Mouse (Mus musculus) hindbrain, embryonic 10.5 days (tissue): Measurements from ENCODE around the gene Gm21973. TPM values are rescaled to one million over a fixed set of nuclear protein-coding genes. Genes with fewer than 3 reads are reported as not detected.

ENCODE experiments used
- DNase-seq: peaks from one replicate; pipeline ENCODE4 v3.0.0-alpha.2; 2017; ENCODE audit warnings: low spot score
- H3K27ac ChIP-seq: fragments of 300-500 bp; sonication (generic); 2 replicates; pipeline ENCODE4 v1.5.1; 2016; ENCODE audit warnings: mild to moderate bottlenecking, moderate library complexity
- H3K27me3 ChIP-seq: fragments of 300-500 bp; sonication (generic); 2 replicates; pipeline ENCODE4 v1.6.1; 2016; ENCODE audit warnings: mild to moderate bottlenecking; ENCODE audit not compliant: poor library complexity, insufficient read depth, severe bottlenecking
- H3K36me3 ChIP-seq: fragments of 300-500 bp; sonication (generic); 2 replicates; pipeline ENCODE4 v1.6.1; 2016; ENCODE audit warnings: mild to moderate bottlenecking, moderate library complexity
- H3K4me1 ChIP-seq: fragments of 300-500 bp; sonication (generic); replicated peaks from 2 replicates; pipeline ENCODE4 v1.6.1; 2016; ENCODE audit warnings: mild to moderate bottlenecking
- H3K4me3 ChIP-seq: fragments of 300-500 bp; sonication (generic); 2 replicates; pipeline ENCODE4 v1.5.1; 2016; ENCODE audit warnings: mild to moderate bottlenecking, moderate library complexity
- H3K9me3 ChIP-seq: fragments of 300-500 bp; sonication (generic); 2 replicates; pipeline ENCODE4 v1.6.1; 2016; ENCODE audit warnings: mild to moderate bottlenecking, moderate library complexity
- WGBS: fragments of 180-500 bp; shearing (Covaris S2); methylation state at CpG from one replicate; pipeline ENCODE4 v1.1.7; 2016; 5-methylcytosine and 5-hydroxymethylcytosine counted together
- polyA plus RNA-seq: library from polyadenylated mRNA; unstranded; fragments of >200 nt; fragmentation: Nextera tagmentation; extraction: Ambion mirVana; gene quantifications from 2 replicates; pipeline ENCODE4 v1.2.1, GENCODE M21; 2016

The Gm21973 gene
- polyA plus RNA-seq, 1 experiment from 2014 or later: not detected

DNA sequence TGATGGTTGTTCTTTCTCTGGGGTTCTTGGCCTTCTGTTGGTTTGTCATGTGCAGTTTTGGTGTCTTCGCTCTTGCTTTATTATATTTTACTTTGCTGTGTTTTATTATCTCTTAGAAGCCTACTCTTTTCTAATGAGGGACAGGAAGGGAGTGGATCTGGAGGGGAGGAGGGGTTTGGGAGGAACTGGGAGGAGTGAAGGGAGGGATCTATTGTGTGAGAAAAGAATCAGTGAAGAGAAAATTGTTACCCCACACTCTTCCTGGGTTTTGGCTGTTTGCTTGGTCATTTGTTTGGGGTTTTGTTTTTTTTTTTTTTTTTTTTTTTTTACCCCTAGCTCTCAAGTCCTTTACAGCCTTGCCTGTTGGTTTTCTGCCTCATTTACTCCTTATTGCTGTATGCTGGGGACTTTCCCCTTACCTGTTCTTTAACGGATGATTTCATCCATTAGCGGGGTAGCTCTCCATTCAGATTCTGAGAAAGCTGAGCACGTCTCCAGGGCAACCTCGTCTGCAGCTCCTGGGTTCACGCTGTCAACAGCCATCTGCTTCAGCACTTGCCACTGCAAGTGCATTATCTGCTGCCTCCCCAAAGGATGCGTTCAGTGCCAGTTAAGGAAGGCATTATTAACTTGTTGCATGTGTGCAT is 96.1 kb downstream of the Gm21973 start:
- peak; percentile 43 for DNase-seq
- 20% methylated on average over 7 of the region's 7 CpGs for WGBS
- Histone ChIP-seq H3K27me3 (no peaks in the 10 kb centered on the region), H3K4me1 (peaks cover 23% of the 10 kb centered on the region), H3K9me3 (no peaks in the 10 kb centered on the region), H3K27ac (no peak overlapping the region), H3K4me3 (no peak overlapping the region), H3K36me3 (no peaks in the 10 kb centered on the region)

- Histone ChIP-seq H3K36me3 (no peaks in the 10 kb centered on the region), H3K27ac (no peak overlapping the region), H3K4me1 (peaks cover 23% of the 10 kb centered on the region), H3K27me3 (no peaks in the 10 kb centered on the region), H3K4me3 (no peak overlapping the region), H3K9me3 (no peaks in the 10 kb centered on the region)
- DNase-seq: no peak
- WGBS: 48% methylated on average over 1 of the region's 1 CpGs
These were observed 96.6 kb downstream of the Gm21973 start for GRCm38 (mm10) chr15:10421785-10422144.

Other genes with a start within 250 kb of the Gm21973 start
- 0.25 and 0.29 TPM in 2 replicates for gene Prlr, start 148.1 kb upstream of the Gm21973 start, polyA plus RNA-seq
- not detected in 2 replicates for gene Agxt2, start 33.2 kb downstream of the Gm21973 start, polyA plus RNA-seq
- gene Dnajc21, start 145.1 kb downstream of the Gm21973 start, polyA plus RNA-seq: 10.6 and 13.9 TPM in 2 replicates
- gene Brix1, start 160.6 kb downstream of the Gm21973 start, polyA plus RNA-seq: 113 and 115 TPM in 2 replicates
- 44.3 and 50.8 TPM in 2 replicates for gene Rad1, start 160.6 kb downstream of the Gm21973 start, polyA plus RNA-seq
- not detected in 2 replicates for gene Ttc23l, start 233.3 kb downstream of the Gm21973 start, polyA plus RNA-seq